Mouse (Mus musculus) ES-E14 (cell line): ENCODE measurements around the gene Gpc6.

Source experiments
- CHD2 ChIP-seq: IDR thresholded peaks from 2 replicates; pipeline ENCODE4 v1.6.1; 2014; ENCODE audit warnings: mild to moderate bottlenecking, low read depth, low read length, inconsistent platforms
- HCFC1 ChIP-seq: IDR thresholded peaks from 2 replicates; pipeline ENCODE4 v1.6.1; 2012; ENCODE audit warnings: low read length, inconsistent platforms, borderline replicate concordance; ENCODE audit not compliant: insufficient read depth
- ZC3H11A ChIP-seq: IDR thresholded peaks from 2 replicates; pipeline ENCODE4 v1.6.1; 2012; ENCODE audit warnings: low read depth, mild to moderate bottlenecking, inconsistent platforms, low read length, borderline replicate concordance
- ZNF384 ChIP-seq: IDR thresholded peaks from 2 replicates; pipeline ENCODE4 v1.6.1; 2012; ENCODE audit warnings: low read depth, low read length, inconsistent platforms

DNA sequence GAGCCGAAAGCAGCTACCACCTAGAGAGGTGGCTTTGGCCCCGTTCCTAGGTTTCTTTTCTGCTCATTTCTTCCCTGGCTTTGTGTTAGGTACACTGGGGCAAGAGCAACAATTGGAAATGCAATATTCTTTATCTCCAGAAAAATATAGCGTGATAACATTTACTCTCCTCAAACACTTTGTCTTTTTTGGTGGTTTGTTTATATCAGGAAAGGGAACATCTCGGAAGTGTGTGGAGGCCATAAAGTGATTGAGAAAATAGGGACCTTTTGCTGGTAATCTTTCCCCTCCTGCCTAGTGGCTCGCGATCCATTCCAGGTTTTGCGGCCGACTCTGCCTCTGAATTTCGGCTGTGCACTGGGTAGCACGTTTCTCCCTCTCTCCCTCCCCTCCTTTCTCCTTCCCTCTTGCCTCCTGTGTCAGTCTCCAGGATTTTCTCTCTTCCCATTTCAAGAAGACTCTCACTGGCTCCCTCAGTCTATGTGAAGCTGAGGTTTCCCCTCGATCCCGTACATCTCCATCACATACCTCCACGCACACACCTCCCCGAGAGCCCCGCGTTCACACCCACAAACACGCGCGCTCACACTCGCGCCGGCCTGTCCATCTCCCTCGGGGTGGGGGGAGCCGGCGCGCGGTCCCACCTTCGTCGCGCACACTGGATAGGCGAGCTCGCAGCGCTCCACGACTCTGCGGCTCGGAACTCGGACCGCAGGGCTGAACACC, at the start of gene Gpc6:
- no peak for TF ChIP-seq ZNF384
- no peak for TF ChIP-seq HCFC1
- no peak for TF ChIP-seq ZC3H11A
- no peak for TF ChIP-seq CHD2
